Mouse (Mus musculus): ENCODE data around the gene Ston1. TPM values are rescaled to one million over a fixed set of nuclear protein-coding genes. Genes with fewer than 3 reads are reported as not detected.

Ston1 gene
- polyA plus RNA-seq, 2 experiments: 11.3 to 34.8 TPM

DNA sequence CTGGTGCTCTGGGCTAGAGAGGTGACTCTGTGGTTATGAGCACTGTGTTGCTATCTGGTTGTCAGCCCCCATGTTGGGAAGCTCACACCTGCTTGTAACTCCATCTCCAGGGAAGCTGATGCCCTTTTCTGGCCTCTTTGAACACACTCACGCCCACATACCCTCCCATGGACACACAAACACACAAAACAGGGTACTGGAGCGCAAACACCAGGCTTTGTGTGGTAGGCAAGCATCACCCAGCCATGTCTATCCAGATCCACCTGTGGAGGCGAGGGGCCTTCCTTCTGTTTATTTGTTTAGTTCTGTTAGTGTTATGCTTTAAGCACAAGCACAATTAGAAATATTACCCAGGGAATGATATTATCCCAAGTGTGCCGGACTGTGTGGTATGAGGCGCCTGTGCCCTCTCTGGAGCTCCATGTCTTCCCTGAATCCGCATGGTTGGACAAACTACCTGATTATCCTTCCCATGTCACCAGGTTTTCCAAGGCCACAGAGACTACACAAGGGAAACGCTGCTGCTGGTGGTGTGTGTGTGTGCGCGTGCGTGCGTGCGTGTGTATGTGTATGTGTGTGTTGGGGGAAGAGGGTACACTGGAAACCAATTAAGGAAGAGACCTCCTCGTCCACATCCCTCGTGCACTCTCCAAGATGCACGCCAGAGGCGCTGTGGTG is 801 bp upstream of the Ston1 start:
- peak overlapping the region; percentile 82 for H3K9ac ChIP-seq (ENCODE audit: low read depth, low read length, severe bottlenecking)

DNA sequence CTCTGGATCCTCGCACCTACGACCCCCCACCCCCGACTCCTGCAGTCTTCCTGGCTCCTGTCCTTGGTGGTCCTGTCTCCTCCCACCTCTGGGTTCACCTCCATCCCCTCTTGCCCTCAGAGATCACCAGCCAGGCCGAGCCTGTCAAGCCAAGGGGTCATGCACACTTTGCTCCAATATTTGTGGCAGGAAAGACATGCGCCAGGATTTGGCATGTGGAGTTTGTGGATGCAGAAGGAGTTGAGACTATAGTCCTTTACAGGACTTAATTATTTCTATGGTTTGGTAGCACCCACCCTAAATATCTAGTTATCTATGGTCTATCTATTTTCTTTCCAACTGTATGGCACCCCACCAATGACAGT is 554 bp downstream of the Ston1 start:
- peak overlapping the region; percentile 70 for H3K4me3 ChIP-seq (replicated peaks; ENCODE audit: low read length)
- no peaks in the 10 kb centered on the region for H3K36me3 ChIP-seq (ENCODE audit: control insufficient read depth, insufficient read depth, low read length)
- ATAC-seq (ENCODE audit: low FRiP score, low read depth): no peak
- no peaks in the 10 kb centered on the region for H3K9me3 ChIP-seq (ENCODE audit: control insufficient read depth, low read length)
- DNase-seq (ENCODE audit: low spot score): no peak
- H3K9ac ChIP-seq (ENCODE audit: low read depth, low read length, severe bottlenecking): peak overlapping the region; percentile 82
- no peaks in the 10 kb centered on the region for H3K27me3 ChIP-seq (ENCODE audit: control insufficient read depth, insufficient read depth, low read length)
- peak overlapping the region; percentile 90 for H3K27ac ChIP-seq (replicated peaks; ENCODE audit: low read depth, low read length)
- peak overlapping the region; percentile 85 for H3K4me2 ChIP-seq (replicated peaks; ENCODE audit: low read depth, low read length, severe bottlenecking)
- TF ChIP-seq POLR2A (IDR thresholded peaks at IDR 0.05; ENCODE audit: borderline replicate concordance, extremely low read depth, insufficient read depth, insufficient read length): no peak
- WGBS: 3% methylated on average over 5 of the region's 5 CpGs
- H3K4me1 ChIP-seq (ENCODE audit: control insufficient read depth, insufficient read depth, low read length): peaks cover 24% of the 10 kb centered on the region

More for the DNA sequence above, 801 bp upstream of the Ston1 start:
- Histone ChIP-seq H3K4me2 (replicated peaks; ENCODE audit: low read depth, low read length, severe bottlenecking) (peak overlapping the region; percentile 85), H3K36me3 (ENCODE audit: control insufficient read depth, insufficient read depth, low read length) (no peaks in the 10 kb centered on the region), H3K4me1 (ENCODE audit: control insufficient read depth, insufficient read depth, low read length) (peaks cover 24% of the 10 kb centered on the region), H3K9me3 (ENCODE audit: control insufficient read depth, low read length) (no peaks in the 10 kb centered on the region), H3K27me3 (ENCODE audit: control insufficient read depth, insufficient read depth, low read length) (no peaks in the 10 kb centered on the region), H3K4me3 (replicated peaks; ENCODE audit: low read length) (peak overlapping the region; percentile 70), H3K27ac (replicated peaks; ENCODE audit: low read depth, low read length) (peak overlapping the region; percentile 90; the same call in 1 of the 2 replicates)
- ATAC-seq (ENCODE audit: low FRiP score, low read depth) (no peak), DNase-seq (ENCODE audit: low spot score) (no peak)
- WGBS: 29% methylated on average over 16 of the region's 16 CpGs
- TF ChIP-seq POLR2A (IDR thresholded peaks at IDR 0.05; ENCODE audit: borderline replicate concordance, extremely low read depth, insufficient read depth, insufficient read length): no peak

DNA sequence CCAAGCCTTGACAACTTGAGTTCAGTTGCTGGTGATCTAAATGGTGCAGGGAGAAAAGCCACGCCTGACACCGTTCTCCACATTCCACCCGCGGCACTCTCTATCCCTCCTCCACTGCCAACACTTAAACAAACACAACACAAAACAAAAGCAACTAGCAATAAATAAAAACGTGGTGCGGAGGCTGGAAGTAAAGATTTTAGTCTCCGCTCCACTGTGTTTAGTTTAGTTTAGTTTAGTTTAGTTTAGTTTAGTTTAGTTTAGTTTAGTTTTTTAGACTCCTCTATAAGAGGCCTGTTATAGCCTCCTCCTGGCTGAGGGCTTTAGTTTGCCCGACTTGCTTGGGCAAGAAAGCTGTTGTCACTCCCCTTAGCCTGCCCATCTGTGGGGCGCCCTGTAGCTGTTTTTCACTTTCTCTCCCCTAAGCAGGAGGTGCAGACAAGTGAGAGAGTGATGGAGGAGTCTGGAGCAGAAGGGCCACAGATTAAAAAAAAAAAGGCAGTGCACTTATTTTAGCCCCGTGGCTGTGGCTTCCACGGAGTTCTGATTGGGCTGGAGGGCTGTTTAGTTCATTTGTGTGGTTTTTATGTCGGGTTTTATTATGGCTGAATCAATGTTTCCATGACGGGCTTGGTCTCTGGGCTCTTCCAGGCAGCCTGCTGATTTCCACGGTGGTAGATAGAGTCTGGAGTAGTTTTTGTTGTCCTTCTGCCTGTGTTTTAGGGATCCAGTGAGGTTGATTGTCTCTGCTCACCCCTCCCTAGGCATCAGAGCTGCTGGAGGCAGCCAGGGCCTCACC is 1.3 kb downstream of the Ston1 start:
- TF ChIP-seq POLR2A (IDR thresholded peaks at IDR 0.05; ENCODE audit: borderline replicate concordance, extremely low read depth, insufficient read depth, insufficient read length): no peak
- peak overlapping the region; percentile 85 for H3K4me2 ChIP-seq (replicated peaks; ENCODE audit: low read depth, low read length, severe bottlenecking)
- no peaks in the 10 kb centered on the region for H3K9me3 ChIP-seq (ENCODE audit: control insufficient read depth, low read length)
- peak overlapping the region; percentile 70 for H3K4me3 ChIP-seq (replicated peaks; ENCODE audit: low read length)
- peak overlapping the region; percentile 82 for H3K9ac ChIP-seq (ENCODE audit: low read depth, low read length, severe bottlenecking)
- ATAC-seq (ENCODE audit: low FRiP score, low read depth): peak; percentile 36; the same call in 1 of the 2 replicates
- DNase-seq (ENCODE audit: low spot score): peak; percentile 76
- 11% methylated on average over 14 of the region's 14 CpGs for WGBS
- H3K36me3 ChIP-seq (ENCODE audit: control insufficient read depth, insufficient read depth, low read length): peaks cover 3% of the 10 kb centered on the region
- peaks cover 24% of the 10 kb centered on the region for H3K4me1 ChIP-seq (ENCODE audit: control insufficient read depth, insufficient read depth, low read length)
- H3K27ac ChIP-seq (replicated peaks; ENCODE audit: low read depth, low read length): peak overlapping the region; percentile 90
- H3K27me3 ChIP-seq (ENCODE audit: control insufficient read depth, insufficient read depth, low read length): no peaks in the 10 kb centered on the region

DNA sequence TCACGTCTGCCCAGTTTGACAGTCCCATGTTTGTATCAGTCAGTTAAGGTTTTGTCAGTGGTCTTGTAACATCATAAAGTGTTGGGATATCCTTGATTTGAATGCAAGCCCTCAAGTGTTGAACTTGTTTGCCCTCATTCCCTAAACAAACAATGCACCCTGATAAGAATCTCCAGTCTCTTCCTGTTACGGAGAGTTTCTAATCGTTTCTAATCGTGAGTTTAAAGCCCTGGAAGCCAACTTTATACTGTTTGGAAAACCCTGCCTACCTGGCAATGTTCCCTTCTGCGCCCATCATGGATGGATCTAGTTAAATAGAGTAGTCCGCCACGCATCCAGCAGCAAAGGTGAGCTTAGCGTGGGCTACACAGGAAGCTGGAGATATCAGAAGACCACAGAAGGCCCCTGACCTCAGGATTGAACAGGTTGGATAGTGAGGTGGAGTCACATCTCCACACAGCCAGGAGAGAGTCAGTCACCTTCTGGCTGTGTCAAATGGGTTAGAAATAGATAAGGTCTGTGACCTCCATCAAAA is 3.1 kb downstream of the Ston1 start:
- Histone ChIP-seq H3K36me3 (ENCODE audit: control insufficient read depth, insufficient read depth, low read length) (peaks cover 5% of the 10 kb centered on the region), H3K27ac (replicated peaks; ENCODE audit: low read depth, low read length) (no peak overlapping the region), H3K4me3 (replicated peaks; ENCODE audit: low read length) (no peak overlapping the region), H3K4me2 (replicated peaks; ENCODE audit: low read depth, low read length, severe bottlenecking) (no peak overlapping the region), H3K9me3 (ENCODE audit: control insufficient read depth, low read length) (no peaks in the 10 kb centered on the region), H3K27me3 (ENCODE audit: control insufficient read depth, insufficient read depth, low read length) (no peaks in the 10 kb centered on the region), H3K4me1 (ENCODE audit: control insufficient read depth, insufficient read depth, low read length) (peaks cover 24% of the 10 kb centered on the region), H3K9ac (ENCODE audit: low read depth, low read length, severe bottlenecking) (no peak overlapping the region)
- WGBS: 80% methylated on average over 8 of the region's 8 CpGs
- no peak for TF ChIP-seq POLR2A (IDR thresholded peaks at IDR 0.05; ENCODE audit: borderline replicate concordance, extremely low read depth, insufficient read depth, insufficient read length)
- no peak for ATAC-seq (ENCODE audit: low FRiP score, low read depth)
- DNase-seq (ENCODE audit: low spot score): no peak

DNA sequence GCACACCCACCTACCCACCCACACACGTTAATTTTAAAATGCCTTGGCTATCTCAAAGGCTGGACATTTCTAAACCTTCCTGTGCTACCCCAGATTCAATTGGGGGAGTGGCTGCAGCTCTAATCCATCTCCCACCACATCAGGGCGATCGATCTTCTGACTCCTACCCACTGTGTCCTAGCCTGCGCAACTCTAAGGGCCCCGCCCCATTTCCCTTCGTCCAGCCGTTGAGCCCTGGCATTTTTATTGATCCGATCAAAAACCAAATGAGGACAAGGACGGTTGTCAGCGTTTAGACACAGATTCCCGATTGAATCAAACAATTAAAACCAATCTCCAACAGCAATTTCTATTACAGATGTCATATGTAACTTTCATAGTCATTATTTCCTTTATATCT is 6.5 kb downstream of the Ston1 start:
- no peaks in the 10 kb centered on the region for H3K9me3 ChIP-seq (ENCODE audit: control insufficient read depth, low read length)
- no peak for DNase-seq (ENCODE audit: low spot score)
- no peak overlapping the region for H3K9ac ChIP-seq (ENCODE audit: low read depth, low read length, severe bottlenecking)
- H3K4me1 ChIP-seq (ENCODE audit: control insufficient read depth, insufficient read depth, low read length): peaks cover 15% of the 10 kb centered on the region
- ATAC-seq (ENCODE audit: low FRiP score, low read depth): no peak
- no peak overlapping the region for H3K4me3 ChIP-seq (replicated peaks; ENCODE audit: low read length)
- H3K27me3 ChIP-seq (ENCODE audit: control insufficient read depth, insufficient read depth, low read length): no peaks in the 10 kb centered on the region
- WGBS: 88% methylated on average over 11 of the region's 11 CpGs
- no peak for TF ChIP-seq POLR2A (IDR thresholded peaks at IDR 0.05; ENCODE audit: borderline replicate concordance, extremely low read depth, insufficient read depth, insufficient read length)
- H3K36me3 ChIP-seq (ENCODE audit: control insufficient read depth, insufficient read depth, low read length): peaks cover 5% of the 10 kb centered on the region
- H3K4me2 ChIP-seq (replicated peaks; ENCODE audit: low read depth, low read length, severe bottlenecking): no peak overlapping the region
- H3K27ac ChIP-seq (replicated peaks; ENCODE audit: low read depth, low read length): no peak overlapping the region

Data from limb, embryonic 14.5 days (tissue).